Mouse (Mus musculus): ENCODE data around the gene Ddb1. TPM values are rescaled to one million over a fixed set of nuclear protein-coding genes. Genes with fewer than 3 reads are reported as not detected.

Ddb1 gene
- polyA plus RNA-seq, 1 experiment from 2014 or later, result 219 TPM

DNA sequence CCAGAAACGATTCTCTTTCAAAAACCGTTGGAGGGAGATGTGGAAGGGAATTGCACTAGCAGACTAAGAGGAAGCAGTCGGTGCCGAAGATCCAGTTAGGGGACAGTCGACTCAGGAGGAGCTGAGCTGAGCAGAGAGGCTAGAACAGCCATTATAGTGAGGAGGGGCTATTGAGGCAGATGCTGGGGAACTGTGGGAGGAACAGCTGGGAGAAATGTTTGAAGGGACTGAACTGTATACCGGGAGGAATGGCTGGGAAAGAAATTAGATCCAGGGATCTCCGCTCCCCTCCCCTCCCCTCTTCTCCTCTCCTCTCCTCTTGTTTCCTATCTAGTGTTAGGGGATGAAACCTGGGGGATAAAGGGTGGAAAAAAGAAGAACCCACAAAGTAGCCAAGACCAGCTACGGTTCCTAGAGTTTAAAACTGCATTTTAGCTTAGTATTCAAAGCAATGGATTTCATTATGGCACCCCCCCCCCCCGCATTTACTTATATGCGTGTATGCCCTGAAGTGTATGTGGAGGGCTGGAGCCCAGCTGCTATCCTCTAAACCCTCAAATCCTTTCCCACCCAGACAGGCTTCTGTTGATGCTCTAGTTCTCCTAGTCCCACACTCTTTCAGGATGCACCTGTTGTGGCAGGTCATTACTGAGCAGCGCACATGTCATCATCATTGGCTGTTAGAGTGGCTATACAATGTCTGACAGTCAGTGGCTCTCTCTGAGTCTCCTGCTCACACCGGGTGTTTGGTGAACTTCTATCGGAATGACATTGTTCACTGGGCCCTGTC is 35.7 kb downstream of the Ddb1 start:
- Histone ChIP-seq H3K4me2 (replicated peaks) (no peak overlapping the region), H3K4me3 (replicated peaks; ENCODE audit: low read length) (no peak overlapping the region), H3K36me3 (replicated peaks; ENCODE audit: control insufficient read depth, insufficient read depth) (no peaks in the 10 kb centered on the region), H3K4me1 (replicated peaks; ENCODE audit: control insufficient read depth, insufficient read depth, low read length) (no peaks in the 10 kb centered on the region), H3K9me3 (ENCODE audit: control insufficient read depth, low read length) (no peaks in the 10 kb centered on the region), H3K27me3 (ENCODE audit: control insufficient read depth, insufficient read depth, low read length) (0 out of 2 replicates have a peak, but pooled peaks cover 3% of the 10 kb centered on the region), H3K9ac (no peak overlapping the region), H3K27ac (no peak overlapping the region)
- ATAC-seq (ENCODE audit: low FRiP score) (no peak), DNase-seq (ENCODE audit: low spot score) (no peak)
- 54% methylated on average over 13 of the region's 13 CpGs for WGBS

DNA sequence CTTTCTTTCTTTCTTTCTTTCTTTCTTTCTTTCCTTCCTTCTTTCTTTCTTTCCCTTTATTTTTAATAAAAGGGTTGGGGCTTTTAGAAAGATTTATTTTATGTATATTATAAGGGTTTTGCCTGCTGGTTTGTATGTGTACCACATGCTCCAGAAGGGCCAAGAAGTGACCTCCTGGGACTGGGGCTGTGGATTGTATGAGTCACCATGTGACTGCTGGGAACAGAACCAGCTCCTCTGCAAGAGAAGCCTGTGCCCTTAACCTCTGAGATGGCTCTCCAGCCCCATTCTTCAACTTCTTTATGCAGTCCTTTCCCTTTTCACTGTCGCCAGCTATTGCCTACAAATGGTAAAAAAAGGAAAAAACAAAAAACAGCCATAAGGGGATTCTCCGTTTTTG is 40.5 kb downstream of the Ddb1 start:
- no peak overlapping the region for H3K4me2 ChIP-seq (replicated peaks)
- H3K9ac ChIP-seq, result no peak overlapping the region
- no peaks in the 10 kb centered on the region for H3K27me3 ChIP-seq (ENCODE audit: control insufficient read depth, insufficient read depth, low read length)
- H3K36me3 ChIP-seq (replicated peaks; ENCODE audit: control insufficient read depth, insufficient read depth), result no peaks in the 10 kb centered on the region
- no peak overlapping the region for H3K4me3 ChIP-seq (replicated peaks; ENCODE audit: low read length)
- H3K27ac ChIP-seq, result no peak overlapping the region
- DNase-seq (ENCODE audit: low spot score) (no peak), ATAC-seq (ENCODE audit: low FRiP score) (no peak)
- 85% methylated on average over 2 of the region's 2 CpGs for WGBS
- H3K4me1 ChIP-seq (replicated peaks; ENCODE audit: control insufficient read depth, insufficient read depth, low read length), result no peaks in the 10 kb centered on the region
- no peaks in the 10 kb centered on the region for H3K9me3 ChIP-seq (ENCODE audit: control insufficient read depth, low read length)

- no peaks in the 10 kb centered on the region for H3K27me3 ChIP-seq (ENCODE audit: control insufficient read depth, insufficient read depth, low read length)
- no peaks in the 10 kb centered on the region for H3K9me3 ChIP-seq (ENCODE audit: control insufficient read depth, low read length)
- 84% methylated on average over 8 of the region's 8 CpGs for WGBS
- DNase-seq (ENCODE audit: low spot score) (no peak), ATAC-seq (ENCODE audit: low FRiP score) (no peak)
- H3K4me2 ChIP-seq (replicated peaks), result no peak overlapping the region
- H3K4me1 ChIP-seq (replicated peaks; ENCODE audit: control insufficient read depth, insufficient read depth, low read length), result no peaks in the 10 kb centered on the region
- no peak overlapping the region for H3K27ac ChIP-seq
- no peak overlapping the region for H3K4me3 ChIP-seq (replicated peaks; ENCODE audit: low read length)
- no peaks in the 10 kb centered on the region for H3K36me3 ChIP-seq (replicated peaks; ENCODE audit: control insufficient read depth, insufficient read depth)
- no peak overlapping the region for H3K9ac ChIP-seq
These were observed 43.0 kb downstream of the Ddb1 start for GRCm38 (mm10) chr19:10648156-10648555.

GRCm38 (mm10) chr19:10656058-10656457 is 50.9 kb downstream of the Ddb1 start:
- ATAC-seq (ENCODE audit: low FRiP score) (no peak), DNase-seq (ENCODE audit: low spot score) (no peak)
- Histone ChIP-seq H3K4me3 (replicated peaks; ENCODE audit: low read length) (no peak overlapping the region), H3K4me1 (replicated peaks; ENCODE audit: control insufficient read depth, insufficient read depth, low read length) (no peaks in the 10 kb centered on the region), H3K9ac (no peak overlapping the region), H3K27ac (no peak overlapping the region), H3K9me3 (ENCODE audit: control insufficient read depth, low read length) (no peaks in the 10 kb centered on the region), H3K36me3 (replicated peaks; ENCODE audit: control insufficient read depth, insufficient read depth) (no peaks in the 10 kb centered on the region), H3K4me2 (replicated peaks) (no peak overlapping the region), H3K27me3 (ENCODE audit: control insufficient read depth, insufficient read depth, low read length) (no peaks in the 10 kb centered on the region)
- 71% methylated on average over 3 of the region's 3 CpGs for WGBS

- ATAC-seq (ENCODE audit: low FRiP score) (no peak), DNase-seq (ENCODE audit: low spot score) (no peak)
- 85% methylated on average over 5 of the region's 5 CpGs for WGBS
- Histone ChIP-seq H3K27me3 (ENCODE audit: control insufficient read depth, insufficient read depth, low read length) (no peaks in the 10 kb centered on the region), H3K27ac (no peak overlapping the region), H3K4me3 (replicated peaks; ENCODE audit: low read length) (no peak overlapping the region), H3K9me3 (ENCODE audit: control insufficient read depth, low read length) (no peaks in the 10 kb centered on the region), H3K36me3 (replicated peaks; ENCODE audit: control insufficient read depth, insufficient read depth) (no peaks in the 10 kb centered on the region), H3K4me2 (replicated peaks) (no peak overlapping the region), H3K9ac (no peak overlapping the region), H3K4me1 (replicated peaks; ENCODE audit: control insufficient read depth, insufficient read depth, low read length) (no peaks in the 10 kb centered on the region)
These were observed 52.6 kb downstream of the Ddb1 start for GRCm38 (mm10) chr19:10657742-10658141.

DNA sequence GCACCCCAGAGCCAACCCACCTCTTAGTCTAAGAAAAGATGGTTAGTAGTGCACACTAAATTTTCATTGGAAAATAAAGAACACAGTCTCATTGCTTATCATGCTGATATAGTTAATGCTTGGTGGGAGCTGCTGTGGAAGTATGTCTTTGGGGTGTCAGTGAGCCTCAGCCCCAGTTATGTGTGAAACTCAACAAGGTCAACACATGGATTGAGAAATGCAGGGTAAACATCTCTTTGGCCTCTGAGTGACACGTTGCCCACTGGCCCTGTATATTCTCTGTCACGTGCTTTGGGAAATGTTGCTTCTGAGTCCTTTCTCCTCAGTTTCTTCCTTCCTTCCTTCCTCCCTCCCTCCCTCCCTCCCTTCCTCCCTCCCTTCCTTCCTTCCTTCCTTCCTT is 53.3 kb downstream of the Ddb1 start:
- no peaks in the 10 kb centered on the region for H3K4me1 ChIP-seq (replicated peaks; ENCODE audit: control insufficient read depth, insufficient read depth, low read length)
- H3K4me3 ChIP-seq (replicated peaks; ENCODE audit: low read length), result no peak overlapping the region
- 79% methylated on average over 2 of the region's 2 CpGs for WGBS
- no peak for ATAC-seq (ENCODE audit: low FRiP score)
- H3K9ac ChIP-seq, result no peak overlapping the region
- H3K9me3 ChIP-seq (ENCODE audit: control insufficient read depth, low read length), result no peaks in the 10 kb centered on the region
- DNase-seq (ENCODE audit: low spot score), result no peak
- no peaks in the 10 kb centered on the region for H3K36me3 ChIP-seq (replicated peaks; ENCODE audit: control insufficient read depth, insufficient read depth)
- H3K27me3 ChIP-seq (ENCODE audit: control insufficient read depth, insufficient read depth, low read length), result no peaks in the 10 kb centered on the region
- H3K4me2 ChIP-seq (replicated peaks), result no peak overlapping the region
- no peak overlapping the region for H3K27ac ChIP-seq

DNA sequence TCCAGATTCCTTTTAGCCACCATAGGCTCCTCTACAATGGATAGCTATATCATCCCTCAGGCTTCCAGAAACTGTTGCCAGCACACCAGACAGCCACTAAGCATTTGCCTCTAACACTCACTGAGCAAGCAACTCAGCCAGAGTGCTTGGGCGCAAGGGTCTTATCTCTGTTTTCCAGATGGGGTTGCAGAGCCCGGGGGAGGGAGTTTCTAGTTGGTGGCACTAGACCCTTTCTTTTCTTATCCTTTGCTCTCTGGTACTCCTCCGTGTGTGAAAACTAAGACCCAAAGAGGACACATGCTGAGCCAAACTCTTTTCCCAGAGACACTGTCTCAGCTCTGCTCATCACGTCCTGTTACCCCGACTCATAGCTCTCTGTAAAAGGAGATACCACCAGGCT is 56.2 kb downstream of the Ddb1 start:
- DNase-seq (ENCODE audit: low spot score) (no peak), ATAC-seq (ENCODE audit: low FRiP score) (no peak)
- no peaks in the 10 kb centered on the region for H3K4me1 ChIP-seq (replicated peaks; ENCODE audit: control insufficient read depth, insufficient read depth, low read length)
- 75% methylated on average over 5 of the region's 5 CpGs for WGBS
- no peaks in the 10 kb centered on the region for H3K9me3 ChIP-seq (ENCODE audit: control insufficient read depth, low read length)
- no peak overlapping the region for H3K27ac ChIP-seq
- no peaks in the 10 kb centered on the region for H3K27me3 ChIP-seq (ENCODE audit: control insufficient read depth, insufficient read depth, low read length)
- H3K9ac ChIP-seq, result no peak overlapping the region
- H3K36me3 ChIP-seq (replicated peaks; ENCODE audit: control insufficient read depth, insufficient read depth), result no peaks in the 10 kb centered on the region
- no peak overlapping the region for H3K4me3 ChIP-seq (replicated peaks; ENCODE audit: low read length)
- no peak overlapping the region for H3K4me2 ChIP-seq (replicated peaks)

GRCm38 (mm10) chr19:10661919-10662318 is 56.8 kb downstream of the Ddb1 start:
- Histone ChIP-seq H3K4me3 (replicated peaks; ENCODE audit: low read length) (no peak overlapping the region), H3K4me1 (replicated peaks; ENCODE audit: control insufficient read depth, insufficient read depth, low read length) (no peaks in the 10 kb centered on the region), H3K27me3 (ENCODE audit: control insufficient read depth, insufficient read depth, low read length) (no peaks in the 10 kb centered on the region), H3K9me3 (ENCODE audit: control insufficient read depth, low read length) (no peaks in the 10 kb centered on the region), H3K4me2 (replicated peaks) (no peak overlapping the region), H3K36me3 (replicated peaks; ENCODE audit: control insufficient read depth, insufficient read depth) (no peaks in the 10 kb centered on the region), H3K27ac (no peak overlapping the region), H3K9ac (no peak overlapping the region)
- no peak for ATAC-seq (ENCODE audit: low FRiP score)
- no peak for DNase-seq (ENCODE audit: low spot score)
- 86% methylated on average over 2 of the region's 2 CpGs for WGBS

- ATAC-seq (ENCODE audit: low FRiP score), result no peak
- H3K27me3 ChIP-seq (ENCODE audit: control insufficient read depth, insufficient read depth, low read length), result no peaks in the 10 kb centered on the region
- no peaks in the 10 kb centered on the region for H3K36me3 ChIP-seq (replicated peaks; ENCODE audit: control insufficient read depth, insufficient read depth)
- no peaks in the 10 kb centered on the region for H3K9me3 ChIP-seq (ENCODE audit: control insufficient read depth, low read length)
- no peak overlapping the region for H3K9ac ChIP-seq
- no peaks in the 10 kb centered on the region for H3K4me1 ChIP-seq (replicated peaks; ENCODE audit: control insufficient read depth, insufficient read depth, low read length)
- no peak for DNase-seq (ENCODE audit: low spot score)
- 82% methylated on average over 3 of the region's 3 CpGs for WGBS
- no peak overlapping the region for H3K4me3 ChIP-seq (replicated peaks; ENCODE audit: low read length)
- H3K27ac ChIP-seq, result no peak overlapping the region
- no peak overlapping the region for H3K4me2 ChIP-seq (replicated peaks)
These were observed 57.5 kb downstream of the Ddb1 start for GRCm38 (mm10) chr19:10662665-10663064.

DNA sequence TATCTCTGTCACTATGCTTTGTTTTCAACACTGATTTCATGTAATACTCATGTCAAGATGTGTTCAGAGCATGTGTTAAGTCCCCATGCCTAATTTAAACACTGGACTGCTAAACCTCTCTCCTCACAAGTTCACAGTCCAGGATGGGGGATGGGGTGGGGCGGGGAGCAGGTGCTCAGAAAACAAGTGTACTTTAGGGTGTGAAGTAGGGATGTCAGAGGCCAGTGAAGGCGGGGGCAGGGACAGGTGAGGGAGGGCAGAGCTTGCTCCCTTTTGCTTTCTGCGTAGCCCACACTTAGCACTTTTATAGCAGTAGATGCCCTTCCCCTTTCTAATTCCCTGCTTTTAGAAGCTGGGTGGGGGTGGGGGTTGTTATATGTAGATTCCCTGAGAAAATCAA is 60.0 kb downstream of the Ddb1 start:
- Histone ChIP-seq H3K27me3 (ENCODE audit: control insufficient read depth, insufficient read depth, low read length) (no peaks in the 10 kb centered on the region), H3K4me1 (replicated peaks; ENCODE audit: control insufficient read depth, insufficient read depth, low read length) (no peaks in the 10 kb centered on the region), H3K9ac (no peak overlapping the region), H3K27ac (no peak overlapping the region), H3K4me2 (replicated peaks) (no peak overlapping the region), H3K9me3 (ENCODE audit: control insufficient read depth, low read length) (no peaks in the 10 kb centered on the region), H3K36me3 (replicated peaks; ENCODE audit: control insufficient read depth, insufficient read depth) (no peaks in the 10 kb centered on the region), H3K4me3 (replicated peaks; ENCODE audit: low read length) (no peak overlapping the region)
- no peak for DNase-seq (ENCODE audit: low spot score)
- peak; percentile 28; the same call in 1 of the 2 replicates for ATAC-seq (ENCODE audit: low FRiP score)
- 68% methylated on average over 3 of the region's 3 CpGs for WGBS
